Mouse (Mus musculus): ENCODE measurements around the gene Epb42.

- TF ChIP-seq CTCF (IDR thresholded peaks at IDR 0.05; ENCODE audit: low read depth), result no peak
- no peak for TF ChIP-seq EP300 (IDR thresholded peaks at IDR 0.05; ENCODE audit: low read depth)
Measured at GRCm38 (mm10) chr2:121074747-121075146, 37.9 kb upstream of the Epb42 start.
